Mouse (Mus musculus) hindbrain, embryonic 14.5 days (tissue): ENCODE measurements around the gene Psma1. TPM values are rescaled to one million over a fixed set of nuclear protein-coding genes. Genes with fewer than 3 reads are reported as not detected.
A peak's percentile ranks its signal among the peaks of the same experiment; 100 is the strongest.

Experiments
- ATAC-seq: fragments of 200-750 bp; cut with Nextera tagmentation; 2 replicates; pipeline ENCODE4 v1.8.0; 2017; ENCODE audit warnings: moderate number of reproducible peaks, mild to moderate bottlenecking, moderate TSS enrichment, moderate library complexity; ENCODE audit not compliant: low FRiP score
- DNase-seq: peaks from one replicate; pipeline ENCODE4 v3.0.0-alpha.2; 2015; ENCODE audit warnings: low spot score
- H3K27ac ChIP-seq: fragments of 300-500 bp; sonication (generic); 2 replicates; pipeline ENCODE4 v1.5.1; 2014; ENCODE audit warnings: mild to moderate bottlenecking, moderate library complexity
- H3K27me3 ChIP-seq: fragments of 300-500 bp; sonication (generic); 2 replicates; pipeline ENCODE4 v1.6.1; 2014; ENCODE audit warnings: mild to moderate bottlenecking, low read length, mixed read lengths; ENCODE audit not compliant: control insufficient read depth, insufficient read depth
- H3K36me3 ChIP-seq: fragments of 300-500 bp; sonication (generic); replicated peaks from 2 replicates; pipeline ENCODE4 v1.6.1; 2014; ENCODE audit not compliant: control insufficient read depth, insufficient read depth
- H3K4me1 ChIP-seq: fragments of 300-500 bp; sonication (generic); replicated peaks from 2 replicates; pipeline ENCODE4 v1.6.1; 2014; ENCODE audit warnings: antibody characterized with exemption, low read length, mixed read lengths; ENCODE audit not compliant: control insufficient read depth, insufficient read depth
- H3K4me2 ChIP-seq: fragments of 300-500 bp; sonication (generic); replicated peaks from 2 replicates; pipeline ENCODE4 v1.6.1; 2014; ENCODE audit warnings: mild to moderate bottlenecking, moderate library complexity
- H3K4me3 ChIP-seq: fragments of 300-500 bp; sonication (generic); replicated peaks from 2 replicates; pipeline ENCODE4 v1.5.1; 2014; ENCODE audit warnings: mild to moderate bottlenecking, low read length
- H3K9ac ChIP-seq: fragments of 300-500 bp; sonication (generic); 2 replicates; pipeline ENCODE4 v1.6.1; 2014
- H3K9me3 ChIP-seq: fragments of 300-500 bp; sonication (generic); 2 replicates; pipeline ENCODE4 v1.6.1; 2016; ENCODE audit warnings: low read length; ENCODE audit not compliant: control insufficient read depth
- WGBS: fragments of 180-500 bp; shearing (Covaris S2); extraction: QIAGEN DNeasy Blood & Tissue Kit; methylation state at CpG from one replicate; pipeline ENCODE4 v1.1.7; 2014; 5-methylcytosine and 5-hydroxymethylcytosine counted together
- polyA plus RNA-seq: library from polyadenylated mRNA; unstranded; fragments of >200 nt; fragmentation: Nextera tagmentation; extraction: Ambion mirVana; gene quantifications from 2 replicates; pipeline ENCODE4 v1.2.1, GENCODE M21; 2014

Gene Psma1
- polyA plus RNA-seq, 1 experiment from 2014 or later = 341 TPM

GRCm38 (mm10) chr7:114301293-114301782, 25.4 kb upstream of the Psma1 start:
- WGBS = 72% methylated on average over 4 of the region's 4 CpGs
- Histone ChIP-seq H3K4me1 (no peaks in the 10 kb centered on the region), H3K27ac (no peak overlapping the region), H3K36me3 (no peaks in the 10 kb centered on the region), H3K4me2 (no peak overlapping the region), H3K9me3 (no peaks in the 10 kb centered on the region), H3K4me3 (no peak overlapping the region), H3K27me3 (no peaks in the 10 kb centered on the region), H3K9ac (no peak overlapping the region)
- ATAC-seq = no peak
- DNase-seq = no peak

GRCm38 (mm10) chr7:114300782-114301181, 24.9 kb upstream of the Psma1 start:
- H3K4me2 ChIP-seq = no peak overlapping the region
- no peaks in the 10 kb centered on the region for H3K4me1 ChIP-seq
- ATAC-seq = no peak
- H3K36me3 ChIP-seq = no peaks in the 10 kb centered on the region
- H3K27ac ChIP-seq = no peak overlapping the region
- H3K27me3 ChIP-seq = no peaks in the 10 kb centered on the region
- DNase-seq = no peak
- 85% methylated on average over 2 of the region's 2 CpGs for WGBS
- H3K9ac ChIP-seq = no peak overlapping the region
- H3K9me3 ChIP-seq = no peaks in the 10 kb centered on the region
- no peak overlapping the region for H3K4me3 ChIP-seq

- DNase-seq (no peak), ATAC-seq (no peak)
- Histone ChIP-seq H3K9me3 (no peaks in the 10 kb centered on the region), H3K4me1 (no peaks in the 10 kb centered on the region), H3K9ac (no peak overlapping the region), H3K4me3 (no peak overlapping the region), H3K27ac (no peak overlapping the region), H3K4me2 (no peak overlapping the region), H3K36me3 (no peaks in the 10 kb centered on the region), H3K27me3 (no peaks in the 10 kb centered on the region)
- 69% methylated on average over 4 of the region's 4 CpGs for WGBS
Observed at GRCm38 (mm10) chr7:114299247-114299646, 23.3 kb upstream of the Psma1 start.

- H3K36me3 ChIP-seq = no peaks in the 10 kb centered on the region
- H3K9me3 ChIP-seq = no peaks in the 10 kb centered on the region
- H3K4me3 ChIP-seq = no peak overlapping the region
- H3K27ac ChIP-seq = no peak overlapping the region
- H3K4me1 ChIP-seq = no peaks in the 10 kb centered on the region
- ATAC-seq (no peak), DNase-seq (no peak)
- no peak overlapping the region for H3K4me2 ChIP-seq
- WGBS = 85% methylated on average over 5 of the region's 5 CpGs
- H3K27me3 ChIP-seq = no peaks in the 10 kb centered on the region; the same call in 1 of the 2 replicates
- H3K9ac ChIP-seq = no peak overlapping the region
Observed at GRCm38 (mm10) chr7:114294698-114295097, 18.8 kb upstream of the Psma1 start.

- Histone ChIP-seq H3K9me3 (no peaks in the 10 kb centered on the region), H3K36me3 (no peaks in the 10 kb centered on the region), H3K27ac (no peak overlapping the region), H3K9ac (no peak overlapping the region), H3K4me3 (no peak overlapping the region), H3K4me1 (no peaks in the 10 kb centered on the region), H3K27me3 (no peaks in the 10 kb centered on the region; the same call in 1 of the 2 replicates), H3K4me2 (no peak overlapping the region)
- WGBS = 80% methylated on average over 5 of the region's 5 CpGs
- DNase-seq = no peak
- no peak for ATAC-seq
Observed at GRCm38 (mm10) chr7:114293903-114294302, 18.0 kb upstream of the Psma1 start.

- H3K4me1 ChIP-seq = no peaks in the 10 kb centered on the region
- H3K27me3 ChIP-seq = no peaks in the 10 kb centered on the region; the same call in 1 of the 2 replicates
- no peaks in the 10 kb centered on the region for H3K36me3 ChIP-seq
- peak; percentile 49 for DNase-seq
- H3K27ac ChIP-seq = no peak overlapping the region
- no peak for ATAC-seq
- no peak overlapping the region for H3K4me3 ChIP-seq
- no peaks in the 10 kb centered on the region for H3K9me3 ChIP-seq
- H3K9ac ChIP-seq = no peak overlapping the region
- H3K4me2 ChIP-seq = peak overlapping the region; percentile 28; the same call in 1 of the 2 replicates
- WGBS = 13% methylated on average over 12 of the region's 12 CpGs
Observed at GRCm38 (mm10) chr7:114292501-114292971, 16.6 kb upstream of the Psma1 start.

GRCm38 (mm10) chr7:114291461-114292335, 15.8 kb upstream of the Psma1 start:
- H3K9me3 ChIP-seq = no peaks in the 10 kb centered on the region
- H3K36me3 ChIP-seq = no peaks in the 10 kb centered on the region
- no peak overlapping the region for H3K27ac ChIP-seq
- H3K9ac ChIP-seq = no peak overlapping the region
- H3K4me1 ChIP-seq = no peaks in the 10 kb centered on the region
- no peak overlapping the region for H3K4me3 ChIP-seq
- DNase-seq (no peak), ATAC-seq (no peak)
- no peak overlapping the region for H3K4me2 ChIP-seq
- no peaks in the 10 kb centered on the region; the same call in 1 of the 2 replicates for H3K27me3 ChIP-seq
- 27% methylated on average over 15 of the region's 15 CpGs for WGBS

GRCm38 (mm10) chr7:114290078-114290506, 14.2 kb upstream of the Psma1 start:
- Histone ChIP-seq H3K9ac (no peak overlapping the region), H3K4me2 (no peak overlapping the region), H3K27me3 (no peaks in the 10 kb centered on the region; the same call in 1 of the 2 replicates), H3K4me1 (no peaks in the 10 kb centered on the region), H3K9me3 (no peaks in the 10 kb centered on the region), H3K27ac (no peak overlapping the region), H3K4me3 (no peak overlapping the region), H3K36me3 (no peaks in the 10 kb centered on the region)
- 67% methylated on average over 5 of the region's 5 CpGs for WGBS
- ATAC-seq = no peak
- no peak for DNase-seq

GRCm38 (mm10) chr7:114284296-114284910, 8.5 kb upstream of the Psma1 start:
- Histone ChIP-seq H3K27me3 (no peaks in the 10 kb centered on the region), H3K4me1 (no peaks in the 10 kb centered on the region), H3K9ac (no peak overlapping the region), H3K4me2 (no peak overlapping the region), H3K36me3 (no peaks in the 10 kb centered on the region), H3K9me3 (no peaks in the 10 kb centered on the region), H3K27ac (no peak overlapping the region), H3K4me3 (no peak overlapping the region)
- 96% methylated on average over 14 of the region's 14 CpGs for WGBS
- no peak for ATAC-seq
- no peak for DNase-seq
